Mouse (Mus musculus) kidney, embryonic 14.5 days (tissue): Measurements from ENCODE around the gene Brcc3. TPM values are rescaled to one million over a fixed set of nuclear protein-coding genes. Genes with fewer than 3 reads are reported as not detected.
"Not testable (repeated sequence)": the region's sequence is repeated elsewhere in the genome, so short reads cannot be mapped to it uniquely, and the experiment has no call there.

Experiments
- ATAC-seq: fragments of 200-750 bp; cut with Nextera tagmentation; 2 replicates; pipeline ENCODE4 v1.8.0; 2017; ENCODE audit warnings: moderate number of reproducible peaks, mild to moderate bottlenecking, moderate TSS enrichment, moderate library complexity; ENCODE audit not compliant: low FRiP score, low TSS enrichment
- H3K27ac ChIP-seq: fragments of 300-500 bp; sonication (generic); 2 replicates; pipeline ENCODE4 v1.5.1; 2014; ENCODE audit warnings: low read depth, mild to moderate bottlenecking, low read length, moderate library complexity, mixed read lengths
- H3K27me3 ChIP-seq: fragments of 300-500 bp; sonication (generic); 2 replicates; pipeline ENCODE4 v1.6.1; 2014; ENCODE audit warnings: mild to moderate bottlenecking, low read length; ENCODE audit not compliant: control insufficient read depth, insufficient read depth
- H3K36me3 ChIP-seq: fragments of 300-500 bp; sonication (generic); 2 replicates; pipeline ENCODE4 v1.6.1; 2014; ENCODE audit warnings: low read length, mixed read lengths; ENCODE audit not compliant: control insufficient read depth, insufficient read depth
- H3K4me1 ChIP-seq: fragments of 300-500 bp; sonication (generic); 2 replicates; pipeline ENCODE4 v1.6.1; 2014; ENCODE audit warnings: low read length, mixed read lengths; ENCODE audit not compliant: control insufficient read depth, insufficient read depth
- H3K4me2 ChIP-seq: fragments of 300-500 bp; sonication (generic); replicated peaks from 2 replicates; pipeline ENCODE4 v1.6.1; 2014; ENCODE audit warnings: low read depth, mild to moderate bottlenecking, low read length
- H3K4me3 ChIP-seq: fragments of 300-500 bp; sonication (generic); 2 replicates; pipeline ENCODE4 v1.5.1; 2014; ENCODE audit warnings: mild to moderate bottlenecking, low read length
- H3K9ac ChIP-seq: fragments of 300-500 bp; sonication (generic); 2 replicates; pipeline ENCODE4 v1.6.1; 2014; ENCODE audit warnings: low read depth, mild to moderate bottlenecking, low read length, moderate library complexity
- H3K9me3 ChIP-seq: fragments of 300-500 bp; sonication (generic); 2 replicates; pipeline ENCODE4 v1.6.1; 2016; ENCODE audit warnings: low read length; ENCODE audit not compliant: control insufficient read depth
- WGBS: fragments of 180-500 bp; shearing (Covaris S2); extraction: QIAGEN DNeasy Blood & Tissue Kit; methylation state at CpG from one replicate; pipeline ENCODE4 v1.1.7; 2014; 5-methylcytosine and 5-hydroxymethylcytosine counted together
- polyA plus RNA-seq: library from polyadenylated mRNA; unstranded; fragments of >200 nt; fragmentation: Nextera tagmentation; extraction: Ambion mirVana; gene quantifications from 2 replicates; pipeline ENCODE4 v1.2.1, GENCODE M21; 2014

Brcc3 gene
- polyA plus RNA-seq, 1 experiment from 2014 or later, result 68.0 TPM

- H3K4me3 ChIP-seq, result no peak overlapping the region
- no peaks in the 10 kb centered on the region; the same call in 1 of the 2 replicates for H3K36me3 ChIP-seq
- no peaks in the 10 kb centered on the region for H3K9me3 ChIP-seq
- no peak overlapping the region for H3K27ac ChIP-seq
- WGBS, result 74% methylated on average over 2 of the region's 2 CpGs
- no peak overlapping the region for H3K9ac ChIP-seq
- no peak overlapping the region for H3K4me2 ChIP-seq
- H3K27me3 ChIP-seq, result no peaks in the 10 kb centered on the region
- ATAC-seq, result no peak
- H3K4me1 ChIP-seq, result no peaks in the 10 kb centered on the region
Measured at GRCm38 (mm10) chrX:75402668-75403067, 13.8 kb upstream of the Brcc3 start.

- Histone ChIP-seq H3K9me3 (no peaks in the 10 kb centered on the region), H3K9ac (no peak overlapping the region), H3K27ac (no peak overlapping the region), H3K36me3 (no peaks in the 10 kb centered on the region; the same call in 1 of the 2 replicates), H3K4me2 (no peak overlapping the region), H3K4me1 (no peaks in the 10 kb centered on the region), H3K4me3 (no peak overlapping the region), H3K27me3 (no peaks in the 10 kb centered on the region)
- ATAC-seq, result no peak
Measured at GRCm38 (mm10) chrX:75403350-75403749, 13.1 kb upstream of the Brcc3 start.

GRCm38 (mm10) chrX:75409711-75410110 is 6.7 kb upstream of the Brcc3 start:
- Histone ChIP-seq H3K27me3 (no peaks in the 10 kb centered on the region), H3K4me3 (no peak overlapping the region), H3K27ac (no peak overlapping the region), H3K36me3 (no peaks in the 10 kb centered on the region), H3K9ac (no peak overlapping the region), H3K9me3 (no peaks in the 10 kb centered on the region), H3K4me2 (no peak overlapping the region), H3K4me1 (no peaks in the 10 kb centered on the region)
- 91% methylated on average over 1 of the region's 1 CpGs for WGBS
- no peak for ATAC-seq

GRCm38 (mm10) chrX:75454597-75454996 is 38.2 kb downstream of the Brcc3 start:
- no peak overlapping the region for H3K4me3 ChIP-seq
- no peaks in the 10 kb centered on the region for H3K27me3 ChIP-seq
- WGBS, result 73% methylated on average over 1 of the region's 1 CpGs
- H3K27ac ChIP-seq, result no peak overlapping the region
- no peak overlapping the region for H3K4me2 ChIP-seq
- H3K4me1 ChIP-seq, result no peaks in the 10 kb centered on the region
- no peak for ATAC-seq
- H3K9ac ChIP-seq, result no peak overlapping the region
- H3K9me3 ChIP-seq, result no peaks in the 10 kb centered on the region
- no peaks in the 10 kb centered on the region for H3K36me3 ChIP-seq

GRCm38 (mm10) chrX:75475182-75475644 is 58.8 kb downstream of the Brcc3 start:
- H3K9me3 ChIP-seq, H3K36me3 ChIP-seq, H3K27ac ChIP-seq, H3K4me1 ChIP-seq, H3K27me3 ChIP-seq: not testable (repeated sequence)
- ATAC-seq, result peak; percentile 92
- Histone ChIP-seq H3K4me3 (peak overlapping the region; percentile 31), H3K9ac (peak overlapping the region; percentile 23; the same call in 1 of the 2 replicates), H3K4me2 (peak overlapping the region; percentile 36)
- WGBS, result 25% methylated on average over 37 of the region's 37 CpGs

- ATAC-seq, result no peak
- H3K27me3 ChIP-seq, result no peaks in the 10 kb centered on the region
- WGBS, result 92% methylated on average over 1 of the region's 1 CpGs
Measured at GRCm38 (mm10) chrX:75489886-75490285, 73.5 kb downstream of the Brcc3 start.

More at GRCm38 (mm10) chrX:75489886-75490285, 73.5 kb downstream of the Brcc3 start:
- H3K4me2 ChIP-seq, result no peak overlapping the region
- no peaks in the 10 kb centered on the region for H3K4me1 ChIP-seq
- no peaks in the 10 kb centered on the region for H3K36me3 ChIP-seq
- no peak overlapping the region for H3K4me3 ChIP-seq
- H3K9ac ChIP-seq, result no peak overlapping the region
- no peaks in the 10 kb centered on the region for H3K9me3 ChIP-seq
- no peak overlapping the region for H3K27ac ChIP-seq

Other genes with a start within 250 kb of the Brcc3 start
- gene Fundc2, start 34.2 kb upstream of the Brcc3 start, polyA plus RNA-seq, result 69.5 and 79.5 TPM in 2 replicates
- gene F8, start 34.0 kb upstream of the Brcc3 start, polyA plus RNA-seq, result 4.4 and 4.7 TPM in 2 replicates
- 21.0 and 27.9 TPM in 2 replicates for gene Cmc4, start within 50 bp of the Brcc3 start, polyA plus RNA-seq
- gene Mtcp1, start within 50 bp of the Brcc3 start, polyA plus RNA-seq, result 6.1 and 11.6 TPM in 2 replicates
- gene Vbp1, start 97.7 kb downstream of the Brcc3 start, polyA plus RNA-seq, result 186 and 196 TPM in 2 replicates
- 2.1 and 2.2 TPM in 2 replicates for gene Rab39b, start 161.6 kb downstream of the Brcc3 start, polyA plus RNA-seq